Mouse (Mus musculus): Measurements from ENCODE around the gene Agtpbp1.

- TF ChIP-seq CTCF (IDR thresholded peaks at IDR 0.05; ENCODE audit: extremely low read depth, insufficient read depth, insufficient read length, insufficient replicate concordance) (no peak), POLR2A (IDR thresholded peaks at IDR 0.05; ENCODE audit: low read depth, low read length) (no peak)
Observed at GRCm38 (mm10) chr13:59453582-59453981, 131.4 kb downstream of the Agtpbp1 start.
